ENCODE assay signal across 20 mouse cellular contexts in the genomic region with DNA sequence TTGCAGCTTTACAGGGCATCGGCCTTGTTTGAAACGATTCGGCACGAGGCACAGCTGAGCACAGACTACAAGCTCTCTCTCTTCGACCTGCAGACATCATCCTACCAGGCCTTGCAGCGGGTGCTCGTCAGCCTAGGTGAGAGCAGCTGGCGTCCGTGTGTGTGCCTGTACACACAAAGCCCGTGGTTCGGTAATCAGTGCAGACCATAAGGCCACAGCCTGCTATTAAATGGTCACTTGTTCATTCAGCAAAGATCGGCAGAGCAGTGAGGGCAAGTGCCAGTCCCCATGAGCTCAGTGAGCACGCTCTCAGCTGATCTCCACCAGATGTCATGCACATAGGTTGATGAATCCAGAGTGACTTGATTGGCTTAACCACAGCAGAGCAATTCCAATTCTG.
A peak's percentile ranks its signal among the peaks of the same experiment; 100 is the strongest.
DNase-seq lines count a peak whose midpoint lies in the region; ATAC-seq lines count a peak whose summit lies in the region.
"Had no signal": no experiment of that assay in that cellular context is flagged by ENCODE, and none has a peak within 500 bp of the region (broad histone marks: within the 10 kb centered on the region; RNA-seq: fewer than 3 reads in every experiment).

No protein-coding gene starts in this region.

- H3K9me3 ChIP-seq in neural tube, embryonic 12.5 days: no peaks in the 10 kb centered on the region
- no peaks in the 10 kb centered on the region for H3K9me3 ChIP-seq in limb, embryonic 12.5 days
- H3K9me3 ChIP-seq: embryonic facial prominence, embryonic 12.5 days; G1E; heart, embryonic 13.5 days; limb, embryonic 13.5 days had no signal

- peaks cover 31% of the 10 kb centered on the region for H3K36me3 ChIP-seq in neural tube, embryonic 12.5 days
- peaks cover 52% of the 10 kb centered on the region for H3K36me3 ChIP-seq in limb, embryonic 12.5 days
- H3K36me3 ChIP-seq: G1E had no signal

- no peak overlapping the region for H3K9ac ChIP-seq in neural tube, embryonic 12.5 days
- H3K9ac ChIP-seq in limb, embryonic 12.5 days (replicated peaks): no peak overlapping the region
- H3K9ac ChIP-seq: embryonic facial prominence, embryonic 12.5 days; heart, embryonic 13.5 days; limb, embryonic 13.5 days; liver, embryonic 14.5 days had no signal

- WGBS in neural tube, embryonic 12.5 days: 49% methylated on average over 13 of the region's 13 CpGs
- 53% methylated on average over 13 of the region's 13 CpGs for WGBS in limb, embryonic 12.5 days

- H3K4me2 ChIP-seq in neural tube, embryonic 12.5 days (replicated peaks): no peak overlapping the region
- no peak overlapping the region for H3K4me2 ChIP-seq in limb, embryonic 12.5 days
- H3K4me2 ChIP-seq: embryonic facial prominence, embryonic 12.5 days; heart, embryonic 13.5 days; limb, embryonic 13.5 days had no signal

- no peaks in the 10 kb centered on the region; the same call in 1 of the 2 replicates for H3K27me3 ChIP-seq in neural tube, embryonic 12.5 days (replicated peaks)
- no peaks in the 10 kb centered on the region for H3K27me3 ChIP-seq in limb, embryonic 12.5 days
- H3K27me3 ChIP-seq: embryonic facial prominence, embryonic 12.5 days; limb, embryonic 13.5 days had no signal

- no peak overlapping the region for H3K4me3 ChIP-seq in neural tube, embryonic 12.5 days
- H3K4me3 ChIP-seq in limb, embryonic 12.5 days (replicated peaks): no peak overlapping the region
- H3K4me3 ChIP-seq: embryonic facial prominence, embryonic 12.5 days; heart, embryonic 13.5 days; layer of hippocampus, adult 2 months; limb, embryonic 13.5 days had no signal

- 0 out of 2 replicates have a peak overlapping the region, but pooled peaks have one; percentile 17 for H3K27ac ChIP-seq in neural tube, embryonic 12.5 days
- H3K27ac ChIP-seq in limb, embryonic 12.5 days: 0 out of 2 replicates have a peak overlapping the region, but pooled peaks have one; percentile 23
- H3K27ac ChIP-seq: embryonic facial prominence, embryonic 12.5 days; heart, embryonic 13.5 days; kidney, postnatal 0 days; layer of hippocampus, adult 2 months; limb, embryonic 13.5 days; liver, embryonic 14.5 days had no signal

- ATAC-seq in neural tube, embryonic 12.5 days (ENCODE audit: low FRiP score, low read depth): 0 out of 2 replicates have a peak, but pooled peaks have one; percentile 19
- no peak for ATAC-seq in limb, embryonic 12.5 days (ENCODE audit: insufficient number of reproducible peaks, insufficient read depth, low FRiP score, low TSS enrichment, low read depth)
- ATAC-seq: CD4-positive, CD25-positive, alpha-beta regulatory T cell, adult 4 months; intestine, embryonic 16.5 days had no signal

- DNase-seq in cerebellum, postnatal 10 days: peak; percentile 36 to 43
- DNase-seq in cerebellum, postnatal 36 days: no peak
- no peak for DNase-seq in neural tube, embryonic 10.5 days (ENCODE audit: extremely low spot score, low spot score)
- DNase-seq in cerebellum, adult 18-20 months: no peak
- DNase-seq in lung, postnatal 25 days (ENCODE audit: low spot score): no peak
- no peak for DNase-seq in MN1 (ENCODE audit: low spot score)
- DNase-seq: cerebellum, postnatal 25 days; heart, postnatal 36 days; right cerebral cortex, postnatal 25 days had no signal

- H3K4me1 ChIP-seq in neural tube, embryonic 12.5 days: peaks cover 79% of the 10 kb centered on the region
- H3K4me1 ChIP-seq in limb, embryonic 12.5 days (replicated peaks): peaks cover 91% of the 10 kb centered on the region

Comparison
In these comparisons a context has a peak if more than half of its experiments do, and no peak if none do; other contexts are left out.
1. DNase-seq: peak in cerebellum, postnatal 10 days (2 of 2); none in cerebellum, postnatal 36 days (0 of 2), neural tube, embryonic 10.5 days (single experiment), cerebellum, adult 18-20 months (0 of 2), lung, postnatal 25 days (single experiment) and MN1 (single experiment).